Mouse (Mus musculus) v-Abl transformed pro-B cells (cell line): ENCODE measurements around the gene Prss57.
"Not testable (repeated sequence)": the region's sequence is repeated elsewhere in the genome, so short reads cannot be mapped to it uniquely, and the experiment has no call there.

Experiments used
- in situ Hi-C, 2 experiments: fragments of 400-800 bp; cut with MboI; formaldehyde crosslinking; loops; one replicate each; pipeline ENCODE4 v1.15.1; 2025; ENCODE audit not compliant: unreplicated experiment in 2 of 2

Gene Prss57

GRCm38 (mm10) chr10:79766001-79766507 lies 24.7 kb downstream of the Prss57 start:
- in situ Hi-C loops = no loop called here

DNA sequence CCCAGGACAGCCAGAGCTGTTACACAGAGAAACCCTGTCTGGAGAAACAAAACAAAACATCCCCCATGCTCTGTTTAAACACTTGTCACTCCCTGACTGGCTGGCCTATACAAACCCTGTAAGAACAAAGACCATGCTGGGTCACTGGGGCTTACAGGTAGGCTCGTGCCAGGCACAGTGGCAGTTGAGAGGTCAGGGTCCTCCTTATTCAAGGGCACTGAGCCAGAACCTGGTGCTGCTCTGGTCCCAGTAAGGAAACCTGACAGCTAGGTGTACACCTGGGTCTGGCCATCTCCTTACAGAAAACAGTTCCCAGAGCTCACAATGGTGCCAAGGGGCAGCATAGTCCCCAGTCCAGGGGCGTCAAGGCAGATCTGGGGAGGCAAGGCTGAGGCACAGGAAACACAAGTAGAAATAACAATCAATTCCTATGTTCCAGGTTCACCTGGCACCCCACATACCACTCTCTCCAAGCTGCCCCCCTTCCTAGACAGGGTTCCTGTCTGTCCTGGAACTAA lies 25.5 kb downstream of the Prss57 start:
- in situ Hi-C loops = no loop called here

GRCm38 (mm10) chr10:79764234-79764633 lies 26.5 kb downstream of the Prss57 start:
- in situ Hi-C loops = no loop called here

- in situ Hi-C loops = no loop called here
Observed at GRCm38 (mm10) chr10:79762875-79763274, 27.9 kb downstream of the Prss57 start.

DNA sequence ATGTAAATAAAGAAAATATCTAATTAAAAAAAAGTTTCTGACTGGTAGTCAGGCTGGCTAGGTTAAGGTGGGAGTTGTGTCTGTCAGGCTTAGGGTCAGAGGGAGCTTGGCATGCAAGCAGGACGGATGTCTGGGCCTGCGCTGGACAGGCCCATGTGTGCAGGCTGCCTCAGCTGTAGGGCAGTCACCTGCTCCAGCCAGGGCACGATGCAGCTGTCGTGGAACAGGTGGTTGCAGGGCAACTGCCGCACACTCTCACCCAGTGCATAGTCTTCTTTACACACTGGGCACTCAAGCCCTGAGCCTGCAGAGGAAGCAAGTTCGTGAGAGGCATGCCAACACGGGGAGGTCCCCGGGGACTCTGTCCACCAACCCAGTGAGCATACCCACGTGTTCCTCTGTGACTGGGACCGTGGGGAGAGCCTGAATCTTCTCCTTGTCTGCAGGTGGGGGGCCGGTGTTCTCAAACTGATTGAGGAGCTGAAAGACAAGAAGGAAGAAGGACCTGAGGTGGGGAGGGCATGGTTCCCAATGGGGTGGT lies 30.1 kb downstream of the Prss57 start:
- in situ Hi-C loops = no loop called here

GRCm38 (mm10) chr10:79759675-79760074 lies 31.1 kb downstream of the Prss57 start:
- in situ Hi-C loops = not testable (repeated sequence)

- in situ Hi-C loops = no loop called here
Observed at GRCm38 (mm10) chr10:79756660-79757059, 34.1 kb downstream of the Prss57 start.

DNA sequence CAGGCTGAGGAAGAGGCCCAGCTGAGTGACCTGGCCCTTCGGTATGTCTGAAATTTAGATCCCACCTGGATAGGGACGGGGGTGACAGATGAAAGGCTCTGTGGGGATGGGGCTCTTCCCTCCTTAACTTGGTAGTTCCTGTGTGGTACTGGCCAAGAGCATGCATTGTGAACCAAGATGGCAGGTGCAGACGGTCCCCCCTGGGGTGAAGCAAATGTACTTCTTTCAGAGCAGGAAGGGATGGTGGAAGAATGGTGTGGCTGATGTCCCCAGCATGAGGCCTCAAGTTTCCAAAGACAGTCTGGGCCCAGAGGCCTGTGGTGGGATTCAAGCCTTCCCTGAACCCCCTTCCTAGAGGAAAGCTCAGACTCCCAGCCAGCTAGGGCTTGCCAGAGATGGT lies 34.9 kb downstream of the Prss57 start:
- in situ Hi-C loops = no loop called here

GRCm38 (mm10) chr10:79754856-79755516 lies 35.8 kb downstream of the Prss57 start, which contains the start of gene Fgf22:
TSS of gene Fgf22 (plus strand) at chr10:79755076.
- in situ Hi-C loops = no loop called here

- in situ Hi-C loops = no loop called here
Observed at GRCm38 (mm10) chr10:79748496-79748895, 42.3 kb downstream of the Prss57 start.

DNA sequence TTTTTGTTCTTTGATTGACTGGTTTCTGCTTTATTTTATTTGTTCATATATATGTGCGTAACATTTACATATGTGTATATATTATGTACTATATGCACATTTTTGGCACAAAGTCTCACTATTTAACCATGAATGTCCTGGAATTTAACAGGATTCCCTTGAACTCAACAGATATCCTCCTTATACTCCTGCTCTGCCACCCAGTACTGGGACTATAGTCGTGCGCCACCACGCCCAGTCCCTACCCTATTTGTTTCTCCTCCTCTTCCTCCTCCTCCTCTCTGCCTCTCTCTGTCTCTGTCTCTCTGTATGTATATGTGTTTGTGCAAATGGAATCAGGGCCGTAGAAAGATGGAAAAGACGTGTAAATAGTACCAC lies 44.0 kb downstream of the Prss57 start:
- in situ Hi-C loops = no loop called here

DNA sequence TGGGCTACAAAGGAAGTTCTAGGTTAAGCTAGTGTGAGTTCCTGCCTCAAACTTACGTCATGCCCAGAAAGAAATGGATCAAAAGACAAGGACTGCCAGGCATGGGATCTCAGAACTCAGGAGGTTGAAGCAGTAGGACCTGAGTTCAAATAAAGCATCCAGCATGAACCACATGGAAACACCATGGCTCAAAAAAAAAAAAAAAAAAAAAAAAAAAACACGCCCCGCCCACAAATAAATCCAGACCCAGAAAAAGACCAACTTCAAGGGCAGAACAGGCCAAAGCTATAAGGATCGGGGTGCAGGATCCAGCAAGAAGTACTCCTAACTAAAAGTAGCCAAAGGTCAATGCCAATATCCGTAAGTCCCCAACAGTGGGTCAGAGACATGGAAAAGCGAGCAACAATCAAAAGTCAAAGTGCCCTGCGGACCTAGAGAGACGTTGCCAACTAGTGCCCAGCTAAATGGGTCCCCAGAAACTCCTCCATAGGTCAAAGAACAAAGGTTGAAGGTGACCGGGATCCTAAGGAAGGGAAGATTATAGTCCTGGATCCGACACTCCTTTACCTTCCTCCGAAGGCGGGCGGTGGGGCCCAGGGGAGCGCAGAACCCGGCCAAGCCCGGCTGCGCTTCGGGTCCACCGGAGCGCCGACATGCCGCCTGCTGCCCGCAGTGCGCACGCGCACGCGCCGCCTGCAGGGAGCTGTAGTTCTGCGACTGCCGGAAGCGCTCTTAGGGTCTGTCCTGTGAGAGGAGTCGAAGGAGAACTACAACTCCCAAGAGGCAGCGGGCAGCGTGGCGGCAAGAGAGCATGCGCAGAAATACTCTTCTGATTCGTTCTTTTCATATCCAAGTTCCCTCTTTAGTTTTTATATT lies 44.6 kb downstream of the Prss57 start, which contains the start of gene Polrmt:
Polrmt (minus strand) TSS at position 684 of the 876 bp plus-strand sequence.
- in situ Hi-C loops = no loop called here

DNA sequence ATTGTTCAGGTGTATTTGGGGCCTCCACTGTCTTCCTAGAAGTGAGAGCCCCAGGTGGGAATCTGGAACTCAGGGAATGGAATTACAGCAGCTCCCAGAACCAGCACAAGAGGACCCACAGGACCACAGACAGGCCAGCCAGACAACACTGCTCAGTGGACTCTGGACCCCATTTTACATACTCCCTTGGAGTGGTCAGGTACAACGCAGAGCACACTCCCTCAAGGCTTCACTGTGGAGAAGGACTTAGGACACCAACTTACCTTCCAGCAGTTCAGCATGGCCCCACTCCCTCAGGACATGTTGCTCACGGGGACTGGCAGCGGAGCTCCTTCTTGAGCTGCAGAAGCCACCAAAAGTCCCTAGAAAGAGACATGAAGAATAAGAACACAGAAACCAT lies 45.4 kb downstream of the Prss57 start:
- in situ Hi-C loops = no loop called here

DNA sequence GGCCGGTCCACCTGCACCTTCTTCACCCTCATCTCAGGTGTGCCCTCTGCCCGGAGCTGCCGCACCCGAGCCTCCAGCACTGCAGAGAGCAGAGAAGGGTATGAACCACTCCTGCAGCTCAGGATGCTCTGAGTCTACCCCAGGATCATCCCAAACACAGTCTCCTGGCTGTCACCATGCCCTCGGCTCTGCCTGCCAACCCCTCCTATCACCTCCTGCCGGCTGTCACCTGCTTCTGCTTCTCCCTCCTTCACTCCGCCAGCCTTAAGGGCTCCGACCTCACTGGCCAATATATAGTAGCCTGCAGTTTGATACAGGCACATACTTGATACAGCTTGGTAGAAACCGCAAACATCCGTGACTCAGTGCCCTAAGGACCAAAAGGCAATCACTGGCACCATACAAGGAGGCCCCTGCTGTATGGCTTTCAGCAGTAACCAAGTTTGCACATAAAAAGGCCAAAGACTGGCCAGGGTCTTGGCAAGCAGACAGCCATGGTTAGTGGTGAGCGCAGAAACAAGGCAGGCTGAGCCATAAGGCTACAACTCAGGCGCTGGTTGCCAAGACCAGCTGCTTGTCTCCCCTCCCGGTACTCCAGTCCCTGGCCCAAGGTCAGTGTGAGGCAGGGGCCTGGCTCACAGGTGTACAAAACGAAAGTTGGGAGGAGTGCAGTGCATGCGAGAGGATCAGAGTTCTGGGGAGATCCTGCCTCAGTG lies 47.0 kb downstream of the Prss57 start:
- in situ Hi-C loops = no loop called here

- in situ Hi-C loops = no loop called here
Observed at GRCm38 (mm10) chr10:79743161-79743560, 47.6 kb downstream of the Prss57 start.

DNA sequence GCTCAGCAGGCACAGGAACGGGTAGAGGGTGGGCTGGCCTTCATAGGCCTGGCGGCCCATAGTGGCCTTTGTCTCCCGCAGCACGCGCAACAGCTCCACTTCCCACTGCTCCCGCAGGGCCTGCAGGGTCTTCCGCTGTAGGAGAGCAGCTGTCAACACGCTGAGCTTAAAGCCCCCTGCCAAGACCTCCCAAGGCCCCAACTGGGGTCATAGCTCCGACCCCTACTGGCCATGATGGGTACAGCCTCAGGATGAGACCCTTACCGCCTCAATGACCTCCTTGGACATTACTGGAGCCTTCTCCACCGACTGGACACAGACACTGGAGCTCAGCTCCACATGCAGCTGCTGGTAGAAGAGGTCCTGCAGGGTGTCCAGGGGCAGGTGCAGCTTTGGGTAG lies 49.9 kb downstream of the Prss57 start:
- in situ Hi-C loops = no loop called here

- in situ Hi-C loops = no loop called here
Observed at GRCm38 (mm10) chr10:79739234-79739633, 51.5 kb downstream of the Prss57 start.

GRCm38 (mm10) chr10:79738259-79738658 lies 52.5 kb downstream of the Prss57 start:
- in situ Hi-C loops = no loop called here

DNA sequence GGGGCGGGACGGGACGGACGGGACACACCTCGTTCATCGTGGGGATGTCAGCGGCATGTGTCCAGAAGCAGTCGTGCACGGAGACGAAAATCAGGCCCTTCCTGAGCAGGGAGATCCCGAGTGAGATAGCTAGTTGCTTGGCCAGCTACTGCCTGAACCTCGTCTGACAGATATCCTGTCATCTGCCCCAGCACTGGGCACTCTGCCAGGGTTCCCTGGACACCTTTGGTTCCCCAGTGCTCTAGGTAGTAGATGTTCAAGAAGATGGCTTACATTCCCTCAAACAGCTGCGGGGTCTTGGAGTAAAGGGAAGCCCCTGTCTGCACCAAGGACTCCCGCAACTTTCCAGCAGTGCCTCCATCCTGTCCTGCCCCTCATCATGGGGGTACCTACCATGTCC lies 54.1 kb downstream of the Prss57 start:
- in situ Hi-C loops = no loop called here

- in situ Hi-C loops = no loop called here
Observed at GRCm38 (mm10) chr10:79735361-79735760, 55.4 kb downstream of the Prss57 start.
